8 mouse cellular contexts compared by ENCODE assay signal in the genomic region with DNA sequence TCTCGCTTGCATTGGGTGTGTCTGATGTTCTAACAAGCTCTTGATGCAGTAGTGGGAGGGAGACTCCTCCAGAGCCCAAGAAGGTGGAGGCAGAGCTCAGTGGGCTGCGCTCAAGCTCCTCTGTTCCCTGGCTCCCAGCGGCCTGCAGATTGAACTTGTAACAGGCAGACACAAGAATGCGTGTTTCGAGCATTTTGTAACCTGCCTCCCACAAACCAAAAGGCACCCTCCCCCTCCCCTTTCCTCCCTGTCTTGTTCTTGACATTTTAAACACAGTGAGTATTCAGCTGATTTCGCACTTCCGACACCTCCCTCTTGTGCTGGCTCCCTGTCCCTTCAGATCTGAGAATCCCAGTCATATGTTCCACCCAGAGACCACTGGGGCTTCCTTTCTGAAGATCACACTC.
DNase-seq lines count a peak whose midpoint lies in the region; ATAC-seq and TF ChIP-seq lines count a peak whose summit lies in the region.

No protein-coding gene starts in this region.

- no peaks in the 10 kb centered on the region for H3K36me3 ChIP-seq in neural tube, embryonic 11.5 days (ENCODE audit: control insufficient read depth, insufficient read depth, low read length)
- H3K36me3 ChIP-seq in embryonic facial prominence, embryonic 10.5 days (replicated peaks) = no peaks in the 10 kb centered on the region
- no peaks in the 10 kb centered on the region for H3K36me3 ChIP-seq in limb, embryonic 13.5 days

- peaks cover 8% of the 10 kb centered on the region for H3K4me1 ChIP-seq in neural tube, embryonic 11.5 days (ENCODE audit: control insufficient read depth, insufficient read depth, low read length)
- H3K4me1 ChIP-seq in embryonic facial prominence, embryonic 10.5 days = peaks cover 55% of the 10 kb centered on the region
- H3K4me1 ChIP-seq in limb, embryonic 13.5 days = peaks cover 32% of the 10 kb centered on the region
- H3K4me1 ChIP-seq in olfactory bulb, adult 2 months (ENCODE audit: control insufficient read depth, insufficient read depth, low read length) = peaks cover 33% of the 10 kb centered on the region

- no peak overlapping the region for H3K4me2 ChIP-seq in neural tube, embryonic 11.5 days (ENCODE audit: low read depth)
- peak overlapping the region; percentile 27; the same call in 1 of the 2 replicates for H3K4me2 ChIP-seq in limb, embryonic 13.5 days (replicated peaks)

- H3K9ac ChIP-seq in neural tube, embryonic 11.5 days (ENCODE audit: low read length) = peak overlapping the region; percentile 4; the same call in 1 of the 2 replicates
- H3K9ac ChIP-seq in limb, embryonic 13.5 days = peak overlapping the region; percentile 19; the same call in 1 of the 2 replicates

- ATAC-seq in neural tube, embryonic 11.5 days (ENCODE audit: insufficient read depth, low FRiP score, low TSS enrichment) = no peak
- ATAC-seq in limb, embryonic 13.5 days (ENCODE audit: low FRiP score, low read depth) = peak; percentile 28; the same call in 1 of the 2 replicates

- no peak for TF ChIP-seq CTCF in olfactory bulb, adult 2 months (IDR thresholded peaks at IDR 0.05; ENCODE audit: insufficient read depth, low read depth, low read length)

- no peak overlapping the region for H3K27ac ChIP-seq in neural tube, embryonic 11.5 days (ENCODE audit: low read depth, low read length)
- peak overlapping the region; percentile 76 for H3K27ac ChIP-seq in embryonic facial prominence, embryonic 10.5 days (replicated peaks)
- peak overlapping the region; percentile 76; the same call in 1 of the 2 replicates for H3K27ac ChIP-seq in limb, embryonic 13.5 days
- 0 out of 2 replicates have a peak overlapping the region, but pooled peaks have one; percentile 36 for H3K27ac ChIP-seq in olfactory bulb, adult 2 months (ENCODE audit: insufficient read depth, low read depth, low read length)

- intact Hi-C loops in heart, postnatal 10 days (cut with DNase I) = loop anchor here (5.0 to 10.0 kb wide), 2 partner anchors 113 to 240 kb away; no protein-coding TSS in a partner anchor

- no peak overlapping the region for H3K4me3 ChIP-seq in neural tube, embryonic 11.5 days (ENCODE audit: low read depth, low read length)
- H3K4me3 ChIP-seq in embryonic facial prominence, embryonic 10.5 days = 0 out of 2 replicates have a peak overlapping the region, but pooled peaks have one; percentile 2
- H3K4me3 ChIP-seq in limb, embryonic 13.5 days = no peak overlapping the region
- no peak overlapping the region for H3K4me3 ChIP-seq in olfactory bulb, adult 2 months (ENCODE audit: insufficient read depth, low read depth, low read length)

- H3K9me3 ChIP-seq in neural tube, embryonic 11.5 days (ENCODE audit: control insufficient read depth, low read length) = no peaks in the 10 kb centered on the region
- H3K9me3 ChIP-seq in embryonic facial prominence, embryonic 10.5 days = no peaks in the 10 kb centered on the region
- no peaks in the 10 kb centered on the region for H3K9me3 ChIP-seq in limb, embryonic 13.5 days

- WGBS in neural tube, embryonic 11.5 days = 32% methylated on average over 7 of the region's 7 CpGs
- 24% methylated on average over 7 of the region's 7 CpGs for WGBS in embryonic facial prominence, embryonic 10.5 days
- WGBS in limb, embryonic 13.5 days = 21% methylated on average over 7 of the region's 7 CpGs
- 34% methylated on average over 7 of the region's 7 CpGs for WGBS in olfactory bulb, adult 2 months

- H3K27me3 ChIP-seq in neural tube, embryonic 11.5 days (ENCODE audit: control insufficient read depth, insufficient read depth, low read length) = no peaks in the 10 kb centered on the region
- H3K27me3 ChIP-seq in embryonic facial prominence, embryonic 10.5 days (replicated peaks; ENCODE audit: low read depth, poor library complexity, severe bottlenecking) = peaks cover 37% of the 10 kb centered on the region
- H3K27me3 ChIP-seq in limb, embryonic 13.5 days = no peaks in the 10 kb centered on the region

- no peak for TF ChIP-seq POLR2A in olfactory bulb, adult 2 months (IDR thresholded peaks at IDR 0.05; ENCODE audit: insufficient read depth, low read depth, low read length)

- no peak for DNase-seq in neural tube, embryonic 11.5 days (ENCODE audit: low spot score)
- DNase-seq in neural tube, embryonic 10.5 days (ENCODE audit: extremely low spot score, low spot score) = no peak
- DNase-seq in embryonic facial prominence, embryonic 10.5 days (ENCODE audit: low spot score) = peak; percentile 47
- peak; percentile 38 to 50 for DNase-seq in heart, postnatal 10 days
- no peak for DNase-seq in cerebellum, postnatal 10 days
- no peak for DNase-seq in natural killer cell, adult 2 months (ENCODE audit: low spot score in 2 of 2)

Comparison
In these comparisons a context has a peak if more than half of its experiments do, and no peak if none do; other contexts are left out.
1. DNase-seq: peak in embryonic facial prominence, embryonic 10.5 days (single experiment) and heart, postnatal 10 days (2 of 2); none in neural tube, embryonic 11.5 days (single experiment), neural tube, embryonic 10.5 days (single experiment), cerebellum, postnatal 10 days (0 of 2) and natural killer cell, adult 2 months (0 of 2).